Mouse (Mus musculus): ENCODE data around the gene Lrrk1. TPM values are rescaled to one million over a fixed set of nuclear protein-coding genes. Genes with fewer than 3 reads are reported as not detected.

The Lrrk1 gene
- polyA plus RNA-seq, 1 experiment from 2014 or later, result 15.4 TPM

DNA sequence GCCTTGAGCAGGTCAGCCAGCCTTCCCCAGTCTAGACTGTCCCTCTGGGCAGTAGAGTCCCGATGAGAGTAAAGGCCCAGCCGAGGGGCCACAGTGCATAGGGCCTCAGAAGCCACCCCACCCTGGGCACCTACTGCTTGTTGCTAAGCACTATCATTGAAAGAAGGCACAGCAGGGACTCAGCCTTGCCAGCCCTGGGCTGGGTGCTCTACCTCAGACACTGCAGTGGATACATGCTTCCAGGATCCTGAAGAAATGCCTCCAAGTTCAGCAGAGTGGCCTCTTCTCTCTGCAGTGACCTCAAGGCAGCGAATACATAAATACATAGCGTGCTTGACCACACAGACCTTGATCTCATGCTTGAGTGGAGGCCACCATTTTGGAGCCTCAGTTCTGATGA lies 156.3 kb downstream of the Lrrk1 start:
- Histone ChIP-seq H3K4me2 (ENCODE audit: low read depth, low read length) (no peak overlapping the region), H3K27me3 (replicated peaks; ENCODE audit: control insufficient read depth, insufficient read depth, low read length) (no peaks in the 10 kb centered on the region), H3K36me3 (ENCODE audit: control insufficient read depth, insufficient read depth, low read length) (no peaks in the 10 kb centered on the region), H3K27ac (ENCODE audit: low read length) (no peak overlapping the region), H3K9me3 (ENCODE audit: control insufficient read depth, low read length) (no peaks in the 10 kb centered on the region), H3K9ac (ENCODE audit: low read depth, low read length) (no peak overlapping the region), H3K4me1 (ENCODE audit: control insufficient read depth, insufficient read depth, low read length) (peaks cover 25% of the 10 kb centered on the region), H3K4me3 (ENCODE audit: low read length) (no peak overlapping the region)
- 86% methylated on average over 4 of the region's 4 CpGs for WGBS
- ATAC-seq, result no peak

DNA sequence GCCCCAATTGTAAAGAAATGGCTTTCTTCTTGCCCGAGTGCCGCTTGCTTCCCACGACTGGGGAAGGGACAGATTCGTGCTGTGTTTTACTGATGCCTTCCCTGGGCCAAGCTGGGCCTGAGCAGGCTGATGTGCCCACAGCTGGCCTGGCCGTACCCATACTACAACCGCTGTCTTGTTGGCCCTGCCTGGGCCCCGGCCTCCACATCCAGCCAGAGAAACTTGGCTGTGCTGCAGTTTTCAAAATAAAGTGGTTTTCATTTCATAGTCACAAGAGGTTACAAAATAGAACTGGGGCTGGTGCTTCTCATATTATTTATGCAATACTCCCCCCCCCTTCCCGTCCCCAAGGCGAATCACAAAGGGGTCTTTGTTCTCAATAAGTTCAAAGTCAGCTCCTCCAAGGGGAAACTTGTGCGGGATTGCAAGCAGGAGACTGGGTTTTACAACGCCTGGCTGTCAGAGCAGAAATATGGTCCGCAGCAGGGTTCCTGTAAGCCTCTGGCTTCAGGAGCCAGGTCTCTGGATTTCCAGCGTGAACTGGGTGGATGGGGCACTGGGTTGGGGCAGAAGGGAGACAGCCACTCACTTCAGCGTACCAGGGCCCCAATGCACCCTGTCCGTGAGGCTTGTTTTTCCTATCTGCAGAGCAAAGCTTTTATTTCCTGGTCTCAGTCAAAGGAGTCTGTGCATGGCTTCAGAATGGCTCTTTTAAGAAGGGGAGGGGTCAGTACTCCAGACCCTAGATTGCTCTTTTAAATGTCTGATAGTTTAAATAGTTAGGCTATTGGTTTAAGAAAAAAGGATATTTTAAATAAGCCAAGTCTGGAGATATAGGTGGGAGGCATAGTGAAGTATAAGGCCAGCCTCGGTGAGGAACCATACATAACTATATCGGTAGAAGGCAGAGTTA lies 157.3 kb downstream of the Lrrk1 start:
- ATAC-seq, result peak; percentile 57
- Histone ChIP-seq H3K9ac (ENCODE audit: low read depth, low read length) (peak overlapping the region; percentile 17), H3K27ac (ENCODE audit: low read length) (peak overlapping the region; percentile 14; the same call in 1 of the 2 replicates), H3K9me3 (ENCODE audit: control insufficient read depth, low read length) (no peaks in the 10 kb centered on the region), H3K4me3 (ENCODE audit: low read length) (no peak overlapping the region), H3K4me1 (ENCODE audit: control insufficient read depth, insufficient read depth, low read length) (peaks cover 25% of the 10 kb centered on the region), H3K4me2 (ENCODE audit: low read depth, low read length) (no peak overlapping the region), H3K36me3 (ENCODE audit: control insufficient read depth, insufficient read depth, low read length) (no peaks in the 10 kb centered on the region), H3K27me3 (replicated peaks; ENCODE audit: control insufficient read depth, insufficient read depth, low read length) (no peaks in the 10 kb centered on the region)
- WGBS, result 34% methylated on average over 17 of the region's 17 CpGs

DNA sequence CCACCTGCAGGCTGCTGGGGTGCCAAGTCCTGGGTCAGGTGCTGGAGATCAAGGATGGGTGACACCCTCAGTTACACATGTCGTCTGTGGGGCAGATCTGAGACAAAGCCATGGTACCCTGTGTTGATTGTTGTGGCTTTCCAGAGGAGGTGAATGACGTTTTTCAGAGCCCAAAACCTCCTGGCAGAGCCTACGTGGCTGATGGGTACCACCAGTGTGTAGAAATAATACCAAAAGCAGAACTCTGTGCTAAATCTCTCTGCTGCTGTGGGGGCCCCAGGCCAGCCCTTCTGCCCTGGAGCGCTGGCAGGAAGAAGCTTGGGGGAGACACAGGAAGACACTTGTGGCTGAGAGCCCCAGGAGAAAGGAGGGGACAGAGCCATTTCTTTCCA lies 157.9 kb downstream of the Lrrk1 start:
- Histone ChIP-seq H3K4me1 (ENCODE audit: control insufficient read depth, insufficient read depth, low read length) (peaks cover 25% of the 10 kb centered on the region), H3K27me3 (replicated peaks; ENCODE audit: control insufficient read depth, insufficient read depth, low read length) (no peaks in the 10 kb centered on the region), H3K9me3 (ENCODE audit: control insufficient read depth, low read length) (no peaks in the 10 kb centered on the region), H3K36me3 (ENCODE audit: control insufficient read depth, insufficient read depth, low read length) (no peaks in the 10 kb centered on the region), H3K27ac (ENCODE audit: low read length) (peak overlapping the region; percentile 14; the same call in 1 of the 2 replicates), H3K4me2 (ENCODE audit: low read depth, low read length) (no peak overlapping the region), H3K4me3 (ENCODE audit: low read length) (no peak overlapping the region), H3K9ac (ENCODE audit: low read depth, low read length) (0 out of 2 replicates have a peak overlapping the region, but pooled peaks have one; percentile 3)
- ATAC-seq, result no peak
- WGBS, result 58% methylated on average over 4 of the region's 4 CpGs

DNA sequence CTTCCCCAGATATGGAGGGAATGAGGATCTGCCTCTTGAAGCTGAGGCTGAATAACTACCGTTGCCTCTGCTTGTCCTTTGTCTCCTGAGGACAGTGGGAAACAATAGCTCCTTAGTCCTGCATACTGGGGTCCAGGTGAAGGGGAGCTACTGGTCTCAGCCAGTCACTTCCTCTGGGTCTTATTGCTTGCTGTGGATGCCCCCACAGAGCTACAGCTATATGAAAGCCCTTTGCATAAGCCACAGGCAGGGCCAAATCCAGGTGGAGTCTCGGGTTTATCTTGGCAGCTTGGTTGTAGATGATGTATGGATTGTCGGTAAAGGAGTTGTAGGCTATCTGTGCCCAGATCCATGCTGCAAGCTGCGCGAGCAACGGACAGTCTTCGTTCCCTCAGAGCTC lies 158.7 kb downstream of the Lrrk1 start:
- ATAC-seq, result no peak
- no peak overlapping the region for H3K9ac ChIP-seq (ENCODE audit: low read depth, low read length)
- no peak overlapping the region for H3K27ac ChIP-seq (ENCODE audit: low read length)
- H3K4me1 ChIP-seq (ENCODE audit: control insufficient read depth, insufficient read depth, low read length), result peaks cover 25% of the 10 kb centered on the region
- no peaks in the 10 kb centered on the region for H3K9me3 ChIP-seq (ENCODE audit: control insufficient read depth, low read length)
- H3K27me3 ChIP-seq (replicated peaks; ENCODE audit: control insufficient read depth, insufficient read depth, low read length), result no peaks in the 10 kb centered on the region
- H3K4me2 ChIP-seq (ENCODE audit: low read depth, low read length), result no peak overlapping the region
- H3K36me3 ChIP-seq (ENCODE audit: control insufficient read depth, insufficient read depth, low read length), result no peaks in the 10 kb centered on the region
- 71% methylated on average over 7 of the region's 7 CpGs for WGBS
- no peak overlapping the region for H3K4me3 ChIP-seq (ENCODE audit: low read length)

DNA sequence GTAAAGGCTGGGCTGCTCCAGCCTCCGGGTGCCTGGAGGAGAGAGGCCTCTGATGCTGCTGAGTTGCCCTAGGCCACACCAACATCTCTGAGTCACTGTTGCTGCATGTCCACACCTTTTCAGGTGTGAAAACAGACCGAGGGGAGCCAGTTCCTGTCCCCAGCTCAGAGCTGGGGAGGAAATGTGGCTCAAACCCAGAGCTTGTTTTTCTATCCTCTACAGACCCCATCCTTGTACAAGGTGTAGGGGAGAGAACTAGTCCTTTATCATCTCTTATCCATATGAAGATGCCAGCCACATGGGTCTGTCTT lies 159.6 kb downstream of the Lrrk1 start:
- no peaks in the 10 kb centered on the region for H3K9me3 ChIP-seq (ENCODE audit: control insufficient read depth, low read length)
- ATAC-seq, result no peak
- no peak overlapping the region for H3K9ac ChIP-seq (ENCODE audit: low read depth, low read length)
- H3K27ac ChIP-seq (ENCODE audit: low read length), result no peak overlapping the region
- H3K4me3 ChIP-seq (ENCODE audit: low read length), result no peak overlapping the region
- H3K27me3 ChIP-seq (replicated peaks; ENCODE audit: control insufficient read depth, insufficient read depth, low read length), result no peaks in the 10 kb centered on the region
- peaks cover 22% of the 10 kb centered on the region for H3K4me1 ChIP-seq (ENCODE audit: control insufficient read depth, insufficient read depth, low read length)
- 44% methylated on average over 2 of the region's 2 CpGs for WGBS
- H3K36me3 ChIP-seq (ENCODE audit: control insufficient read depth, insufficient read depth, low read length), result no peaks in the 10 kb centered on the region
- no peak overlapping the region for H3K4me2 ChIP-seq (ENCODE audit: low read depth, low read length)

DNA sequence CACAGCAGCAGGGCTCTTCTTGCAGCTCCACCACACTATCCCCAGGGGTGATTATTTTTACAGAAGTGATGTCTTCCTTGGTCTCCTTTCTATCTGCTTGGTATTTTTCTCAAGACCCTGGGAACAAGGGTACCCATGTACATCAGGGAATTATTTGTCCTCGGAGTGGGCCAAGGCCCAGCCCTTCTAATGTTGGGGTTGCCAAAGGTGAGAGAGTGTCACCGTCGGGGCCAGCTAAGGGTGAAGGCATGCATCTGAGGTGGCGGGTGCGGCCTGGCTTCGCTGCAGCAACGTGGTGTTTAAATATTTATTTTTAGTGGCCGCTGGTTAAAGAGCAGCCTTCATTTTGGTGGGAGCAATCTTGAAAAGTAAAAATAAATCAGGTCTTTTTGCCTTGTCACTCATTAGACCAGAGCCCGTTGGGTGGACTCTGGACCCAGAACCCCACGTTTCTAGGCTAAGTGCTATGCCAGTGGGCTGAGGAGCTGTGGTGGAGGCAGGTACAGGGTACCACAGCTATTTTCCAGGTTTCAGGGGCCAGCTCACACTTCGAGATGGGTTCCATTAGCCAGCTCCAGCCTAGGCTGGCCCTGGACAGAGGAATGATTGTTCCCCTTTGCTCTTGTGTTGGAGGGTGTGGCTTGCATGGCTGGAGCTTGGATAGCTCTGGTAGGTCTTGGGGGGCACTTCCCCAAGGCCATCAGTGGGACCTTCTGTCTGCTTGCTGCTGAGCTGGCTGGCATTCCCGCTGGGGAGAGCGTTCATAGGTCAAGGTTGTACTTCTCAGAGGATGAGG lies 160.1 kb downstream of the Lrrk1 start:
- Histone ChIP-seq H3K9ac (ENCODE audit: low read depth, low read length) (no peak overlapping the region), H3K9me3 (ENCODE audit: control insufficient read depth, low read length) (no peaks in the 10 kb centered on the region), H3K4me3 (ENCODE audit: low read length) (no peak overlapping the region), H3K27ac (ENCODE audit: low read length) (no peak overlapping the region), H3K36me3 (ENCODE audit: control insufficient read depth, insufficient read depth, low read length) (no peaks in the 10 kb centered on the region), H3K27me3 (replicated peaks; ENCODE audit: control insufficient read depth, insufficient read depth, low read length) (no peaks in the 10 kb centered on the region), H3K4me2 (ENCODE audit: low read depth, low read length) (no peak overlapping the region), H3K4me1 (ENCODE audit: control insufficient read depth, insufficient read depth, low read length) (peaks cover 17% of the 10 kb centered on the region)
- 55% methylated on average over 13 of the region's 13 CpGs for WGBS
- no peak for ATAC-seq

DNA sequence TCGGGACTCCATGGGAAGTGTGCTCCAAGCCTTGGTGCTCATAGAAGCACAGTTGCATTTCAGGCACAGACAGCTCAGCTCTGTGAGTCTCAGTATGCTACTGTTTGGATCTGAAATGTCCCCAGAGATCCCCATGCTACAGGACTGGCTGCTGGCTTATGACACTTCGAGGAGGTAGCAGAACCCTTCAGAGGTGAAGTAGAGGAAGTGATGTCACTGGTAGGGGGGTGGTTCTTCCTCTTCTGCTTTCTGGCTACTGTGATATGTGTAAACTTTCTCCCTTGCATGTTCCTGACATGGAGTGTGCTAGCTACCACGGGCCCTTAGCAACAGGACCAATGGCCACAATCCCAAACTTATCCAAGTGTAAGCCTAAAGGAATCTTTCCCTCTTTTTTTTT lies 162.3 kb downstream of the Lrrk1 start:
- no peak overlapping the region for H3K9ac ChIP-seq (ENCODE audit: low read depth, low read length)
- WGBS, result 72% methylated on average over 3 of the region's 3 CpGs
- H3K27ac ChIP-seq (ENCODE audit: low read length), result no peak overlapping the region
- H3K27me3 ChIP-seq (replicated peaks; ENCODE audit: control insufficient read depth, insufficient read depth, low read length), result no peaks in the 10 kb centered on the region
- H3K4me2 ChIP-seq (ENCODE audit: low read depth, low read length), result no peak overlapping the region
- peaks cover 19% of the 10 kb centered on the region for H3K4me1 ChIP-seq (ENCODE audit: control insufficient read depth, insufficient read depth, low read length)
- no peak for ATAC-seq
- H3K9me3 ChIP-seq (ENCODE audit: control insufficient read depth, low read length), result no peaks in the 10 kb centered on the region
- H3K36me3 ChIP-seq (ENCODE audit: control insufficient read depth, insufficient read depth, low read length), result no peaks in the 10 kb centered on the region
- H3K4me3 ChIP-seq (ENCODE audit: low read length), result no peak overlapping the region

DNA sequence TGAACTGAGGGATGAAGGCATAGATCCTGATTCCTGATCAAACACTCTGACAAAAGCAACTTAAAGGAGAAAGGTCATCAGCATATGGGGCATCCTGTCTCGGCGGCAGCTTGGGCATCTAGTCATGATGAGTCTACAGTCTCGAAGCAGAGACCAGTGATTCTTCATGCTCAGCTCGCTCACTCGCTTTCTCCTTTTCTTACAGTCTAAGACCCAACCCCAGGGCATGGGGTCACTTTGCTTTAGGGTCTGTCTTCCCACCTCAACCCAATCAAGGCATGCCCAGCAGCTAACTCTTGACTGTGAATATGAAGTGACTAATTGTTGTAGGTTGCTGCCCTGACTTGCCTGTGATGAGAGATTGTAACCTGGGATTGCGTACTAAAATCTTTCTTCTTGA lies 163.6 kb downstream of the Lrrk1 start:
- H3K4me3 ChIP-seq (ENCODE audit: low read length), result no peak overlapping the region
- no peaks in the 10 kb centered on the region for H3K9me3 ChIP-seq (ENCODE audit: control insufficient read depth, low read length)
- H3K27ac ChIP-seq (ENCODE audit: low read length), result no peak overlapping the region
- H3K4me2 ChIP-seq (ENCODE audit: low read depth, low read length), result no peak overlapping the region
- no peak for ATAC-seq
- H3K27me3 ChIP-seq (replicated peaks; ENCODE audit: control insufficient read depth, insufficient read depth, low read length), result no peaks in the 10 kb centered on the region
- 94% methylated on average over 6 of the region's 6 CpGs for WGBS
- no peaks in the 10 kb centered on the region for H3K36me3 ChIP-seq (ENCODE audit: control insufficient read depth, insufficient read depth, low read length)
- 0 out of 2 replicates have a peak, but pooled peaks cover 7% of the 10 kb centered on the region for H3K4me1 ChIP-seq (ENCODE audit: control insufficient read depth, insufficient read depth, low read length)
- no peak overlapping the region for H3K9ac ChIP-seq (ENCODE audit: low read depth, low read length)

DNA sequence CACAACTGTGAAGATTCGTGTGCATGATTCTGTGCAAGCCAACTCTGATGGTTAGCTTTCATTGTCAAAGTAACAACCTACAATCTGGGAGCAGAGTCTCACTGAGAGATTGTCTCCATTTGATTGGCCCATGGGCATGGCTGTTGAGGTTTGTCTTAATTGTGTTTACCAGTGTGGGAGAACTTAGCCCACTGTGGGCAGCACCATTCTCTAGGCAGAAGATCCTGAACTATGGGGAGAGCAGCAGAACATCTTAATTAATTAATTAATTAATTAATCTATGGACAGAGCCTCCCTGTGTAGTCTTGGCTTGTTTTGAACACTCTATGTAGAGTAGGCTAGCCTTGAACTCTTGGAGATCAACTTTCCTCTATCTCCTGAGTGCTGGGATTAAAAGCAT lies 164.4 kb downstream of the Lrrk1 start:
- ATAC-seq, result no peak
- no peak overlapping the region for H3K4me3 ChIP-seq (ENCODE audit: low read length)
- no peaks in the 10 kb centered on the region for H3K36me3 ChIP-seq (ENCODE audit: control insufficient read depth, insufficient read depth, low read length)
- WGBS, result 93% methylated on average over 1 of the region's 1 CpGs
- 0 out of 2 replicates have a peak, but pooled peaks cover 7% of the 10 kb centered on the region for H3K4me1 ChIP-seq (ENCODE audit: control insufficient read depth, insufficient read depth, low read length)
- H3K27me3 ChIP-seq (replicated peaks; ENCODE audit: control insufficient read depth, insufficient read depth, low read length), result no peaks in the 10 kb centered on the region
- H3K9me3 ChIP-seq (ENCODE audit: control insufficient read depth, low read length), result no peaks in the 10 kb centered on the region
- no peak overlapping the region for H3K9ac ChIP-seq (ENCODE audit: low read depth, low read length)
- no peak overlapping the region for H3K27ac ChIP-seq (ENCODE audit: low read length)
- no peak overlapping the region for H3K4me2 ChIP-seq (ENCODE audit: low read depth, low read length)
